Mouse (Mus musculus) MEL (cell line): Measurements from ENCODE around the gene Ntmt1.

Experiments used
- CHD1 ChIP-seq: IDR thresholded peaks from 2 replicates; pipeline ENCODE4 v1.6.1; 2012; ENCODE audit warnings: low read depth, mild to moderate bottlenecking, inconsistent platforms, low read length, improper control_type of control experiment
- CHD2 ChIP-seq: IDR thresholded peaks from 2 replicates; pipeline ENCODE4 v1.6.1; 2011; ENCODE audit warnings: low read length, improper control_type of control experiment
- CTCF ChIP-seq, 3 experiments: IDR thresholded peaks in 2 of 3; conservative IDR thresholded peaks in 1 of 3; 2 replicates each; pipeline ENCODE4 v1.5.1; 2011 to 2012; ENCODE audit warnings: low read length in 3 of 3, low read depth in 2 of 3, mild to moderate bottlenecking in 2 of 3, improper control_type of control experiment in 1 of 3, inconsistent platforms in 1 of 3, mixed read lengths in 1 of 3, moderate library complexity in 1 of 3; ENCODE audit not compliant: control insufficient read depth in 1 of 3, insufficient read depth in 1 of 3, poor library complexity in 1 of 3, severe bottlenecking in 1 of 3
- EP300 ChIP-seq, 2 experiments: IDR thresholded peaks; 2 replicates each; pipeline ENCODE4 v1.6.1; 2011; ENCODE audit warnings: improper control_type of control experiment in 2 of 2, low read length in 2 of 2, low read depth in 1 of 2, mild to moderate bottlenecking in 1 of 2
- GATA1 ChIP-seq: IDR thresholded peaks from 2 replicates; pipeline ENCODE4 v1.6.1; 2011; ENCODE audit warnings: low read depth, low read length, improper control_type of control experiment
- POLR2AphosphoS2 ChIP-seq: IDR thresholded peaks from 2 replicates; pipeline ENCODE4 v1.6.1; 2011; ENCODE audit warnings: low read length, improper control_type of control experiment
- TBP ChIP-seq: IDR thresholded peaks from 2 replicates; pipeline ENCODE4 v1.8.0; 2011; ENCODE audit warnings: low read depth, low read length, improper control_type of control experiment

DNA sequence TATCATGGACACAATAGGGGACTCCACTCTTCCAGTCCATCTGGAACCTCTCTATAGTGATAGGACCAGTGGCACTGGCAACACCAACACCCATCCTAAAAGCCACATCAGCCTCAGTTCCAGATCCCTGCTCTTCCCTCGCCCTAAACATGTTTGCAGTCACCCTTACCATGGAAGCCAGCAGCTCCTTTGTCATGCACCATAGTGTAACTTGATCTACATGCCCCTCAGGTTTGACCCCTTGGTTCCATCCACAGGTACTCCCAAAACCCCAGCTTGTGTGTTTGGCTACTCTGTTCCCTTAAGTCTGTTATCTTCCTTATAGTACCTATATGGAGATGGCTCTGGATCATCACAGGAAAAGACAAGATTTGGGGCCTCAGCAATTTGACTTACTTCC lies 8.8 kb downstream of the Ntmt1 start:
- TF ChIP-seq CTCF (IDR thresholded peaks at IDR 0.05 in 2 of 3, conservative IDR thresholded peaks at IDR 0.05 in 1 of 3; ENCODE audit: control insufficient read depth in 1 of 3, insufficient read depth in 1 of 3, low read depth in 2 of 3, low read length in 3 of 3, poor library complexity in 1 of 3, severe bottlenecking in 1 of 3), result no peak
- TF ChIP-seq POLR2AphosphoS2, result no peak
- TF ChIP-seq GATA1, result no peak
- TF ChIP-seq EP300 (IDR thresholded peaks at IDR 0.05; ENCODE audit: low read depth in 1 of 2, low read length in 2 of 2), result no peak
- TF ChIP-seq CHD1, result no peak
- TF ChIP-seq TBP, result no peak
- no peak for TF ChIP-seq CHD2
